In genomic region chr2:117312441-117312895, GRCm38 (mm10) we compare ENCODE assay signal across 11 mouse cellular contexts. TPM values are rescaled to one million over a fixed set of nuclear protein-coding genes. Genes with fewer than 3 reads are reported as not detected.
DNase-seq lines count a peak whose midpoint lies in the region; ATAC-seq lines count a peak whose summit lies in the region.
"Had no signal": no experiment of that assay in that cellular context is flagged by ENCODE, and none has a peak within 500 bp of the region (broad histone marks: within the 10 kb centered on the region; RNA-seq: fewer than 3 reads in every experiment).

No protein-coding gene starts in this region.

- H3K9me3 ChIP-seq in heart, embryonic 10.5 days = no peaks in the 10 kb centered on the region
- H3K9me3 ChIP-seq in kidney, embryonic 15.5 days (replicated peaks) = no peaks in the 10 kb centered on the region

- H3K9ac ChIP-seq in kidney, embryonic 15.5 days = no peak overlapping the region
- H3K9ac ChIP-seq: heart, embryonic 13.5 days had no signal

- 76% methylated on average over 7 of the region's 7 CpGs for WGBS in heart, embryonic 10.5 days
- 79% methylated on average over 7 of the region's 7 CpGs for WGBS in kidney, embryonic 15.5 days

- H3K36me3 ChIP-seq in heart, embryonic 10.5 days = no peaks in the 10 kb centered on the region
- H3K36me3 ChIP-seq in kidney, embryonic 15.5 days = no peaks in the 10 kb centered on the region
- H3K36me3 ChIP-seq: heart, embryonic 13.5 days had no signal

- H3K4me3 ChIP-seq in brown adipose tissue, adult 24 weeks (ENCODE audit: insufficient read depth, low read depth, low read length) = 0 out of 2 replicates have a peak overlapping the region, but pooled peaks have one; percentile 13
- H3K4me3 ChIP-seq in heart, embryonic 10.5 days = no peak overlapping the region
- no peak overlapping the region for H3K4me3 ChIP-seq in kidney, embryonic 15.5 days (replicated peaks)
- H3K4me3 ChIP-seq: heart, embryonic 13.5 days had no signal

- DNase-seq in frontal cortex, postnatal 25 days (ENCODE audit: low spot score in 2 of 2) = no peak
- peak; percentile 6 for DNase-seq in 3134 (ENCODE audit: extremely low read depth, insufficient read length, low spot score)
- DNase-seq in heart, embryonic 10.5 days (ENCODE audit: low spot score) = no peak
- DNase-seq in heart, postnatal 14 days = no peak
- DNase-seq: kidney, postnatal 25 days had no signal

- H3K27me3 ChIP-seq in heart, embryonic 10.5 days (ENCODE audit: insufficient read depth, poor library complexity, severe bottlenecking) = no peaks in the 10 kb centered on the region
- H3K27me3 ChIP-seq in kidney, embryonic 15.5 days = no peaks in the 10 kb centered on the region
- H3K27me3 ChIP-seq: heart, embryonic 13.5 days had no signal

- intact Hi-C loops in heart, postnatal 14 days (cut with DNase I) = no loop called here

- no peak overlapping the region for H3K27ac ChIP-seq in brown adipose tissue, adult 24 weeks (replicated peaks; ENCODE audit: low read depth, low read length)
- H3K27ac ChIP-seq in heart, embryonic 10.5 days = no peak overlapping the region
- no peak overlapping the region for H3K27ac ChIP-seq in kidney, embryonic 15.5 days
- H3K27ac ChIP-seq: heart, embryonic 13.5 days; macrophage had no signal

- peak; percentile 47 for ATAC-seq in frontal cortex, adult (ENCODE audit: low TSS enrichment)
- ATAC-seq in inflammation-experienced regulatory T-cells, adult 6 months = peak; percentile 85
- ATAC-seq in kidney, embryonic 15.5 days (replicated peaks; ENCODE audit: low FRiP score) = no peak

- no peaks in the 10 kb centered on the region for H3K4me1 ChIP-seq in brown adipose tissue, adult 24 weeks (ENCODE audit: control insufficient read depth, insufficient read depth, insufficient read length, low read length)
- no peaks in the 10 kb centered on the region for H3K4me1 ChIP-seq in heart, embryonic 10.5 days
- H3K4me1 ChIP-seq in kidney, embryonic 15.5 days = no peaks in the 10 kb centered on the region
- H3K4me1 ChIP-seq: heart, embryonic 13.5 days had no signal

- H3K4me2 ChIP-seq in kidney, embryonic 15.5 days = no peak overlapping the region
- H3K4me2 ChIP-seq: heart, embryonic 13.5 days had no signal

RNA-seq across cellular contexts. Expression of gene Rasgrp1, which starts 30.3 kb away (rescaled TPM):
- 0.46 TPM in 1 of 2 replicates, not detected in the other for polyA plus RNA-seq in brown adipose tissue, adult 24 weeks (2012; ENCODE audit: insufficient read depth, insufficient read length, missing spikeins)
- polyA plus RNA-seq in inflammation-experienced regulatory T-cells, adult 6 months (2017; shearing (Covaris generic)) = 10 to 100 TPM; 48.9 to 73.3 (median 64.2) TPM
- polyA plus RNA-seq in heart, embryonic 10.5 days (2016; fragmentation: Nextera tagmentation; extraction: Ambion mirVana) = 0.25 and 0.46 TPM in 2 replicates
- 0.30 and 0.39 TPM in 2 replicates for polyA plus RNA-seq in kidney, embryonic 15.5 days (2015; fragmentation: Nextera tagmentation; extraction: Ambion mirVana)
- total RNA-seq in heart, postnatal 14 days (2021) = 1 to 10 TPM in 1 of 2 experiments, under 1 TPM in 1; 0.69 to 6.2 TPM

Comparison
In these comparisons a context has a peak if more than half of its experiments do, and no peak if none do; other contexts are left out.
1. RNA of gene Rasgrp1, which starts 30.3 kb away (polyA plus RNA-seq): 48.9 to 73.3 TPM in inflammation-experienced regulatory T-cells, adult 6 months; 0.25 to 0.46 TPM in heart, embryonic 10.5 days, 0.30 to 0.39 TPM in kidney, embryonic 15.5 days and 0.46 TPM in brown adipose tissue, adult 24 weeks; every median in the first group is over 10 times any median in the second.